Mouse (Mus musculus) MEL (cell line): ENCODE data around the gene Kmt5c. TPM values are rescaled to one million over a fixed set of nuclear protein-coding genes. Genes with fewer than 3 reads are reported as not detected.

Source experiments
- DNase-seq: peaks from one replicate; pipeline ENCODE4 v3.0.0; 2011; ENCODE audit warnings: low read depth, low spot score
- H3K27ac ChIP-seq: 2 replicates; pipeline ENCODE4 v1.5.1; 2012; ENCODE audit warnings: low read depth, mild to moderate bottlenecking, control low read depth, low read length, moderate library complexity; ENCODE audit not compliant: control insufficient read depth
- H3K27me3 ChIP-seq, 2 experiments: fragments of 150-350 bp in 1 of 2; sonication (generic) in 1 of 2; 2 replicates each; pipeline ENCODE4 v1.6.1; 2012; ENCODE audit warnings: low read length in 2 of 2, mild to moderate bottlenecking in 2 of 2, improper control_type of control experiment in 1 of 2, moderate library complexity in 1 of 2; ENCODE audit not compliant: insufficient read depth in 2 of 2, control insufficient read depth in 1 of 2
- H3K36me3 ChIP-seq, 2 experiments: 2 replicates each; pipeline ENCODE4 v1.6.1; 2012 to 2014; ENCODE audit warnings: low read length in 2 of 2, improper control_type of control experiment in 1 of 2, inconsistent platforms in 1 of 2, mild to moderate bottlenecking in 1 of 2; ENCODE audit not compliant: insufficient read depth in 2 of 2, control insufficient read depth in 1 of 2
- H3K4me1 ChIP-seq, 2 experiments: fragments of 150-350 bp in 1 of 2; sonication (generic) in 1 of 2; 2 replicates each; pipeline ENCODE4 v1.6.1; 2012; ENCODE audit warnings: low read length in 2 of 2, improper control_type of control experiment in 1 of 2, mild to moderate bottlenecking in 1 of 2; ENCODE audit not compliant: insufficient read depth in 2 of 2, control insufficient read depth in 1 of 2
- H3K4me3 ChIP-seq, 2 experiments: fragments of 150-350 bp in 1 of 2; sonication (generic) in 1 of 2; 2 replicates each; pipeline ENCODE4 v1.5.1; 2012; ENCODE audit warnings: low read depth in 2 of 2, low read length in 2 of 2, mild to moderate bottlenecking in 2 of 2, moderate library complexity in 2 of 2, control low read depth in 1 of 2, improper control_type of control experiment in 1 of 2; ENCODE audit not compliant: control insufficient read depth in 1 of 2, insufficient read depth in 1 of 2
- H3K79me2 ChIP-seq: 2 replicates; pipeline ENCODE4 v1.6.1; 2012; ENCODE audit warnings: mild to moderate bottlenecking, low read length, moderate library complexity; ENCODE audit not compliant: control insufficient read depth, poor library complexity, insufficient read depth
- H3K9ac ChIP-seq: 2 replicates; pipeline ENCODE4 v1.6.1; 2012; ENCODE audit warnings: low read depth, mild to moderate bottlenecking, control low read depth, low read length, moderate library complexity; ENCODE audit not compliant: control insufficient read depth, poor library complexity, severe bottlenecking
- H3K9me3 ChIP-seq: fragments of 150-350 bp; sonication (generic); replicated peaks from 2 replicates; pipeline ENCODE4 v1.6.1; 2012; ENCODE audit warnings: mild to moderate bottlenecking, low read length, improper control_type of control experiment, moderate library complexity; ENCODE audit not compliant: insufficient read depth
- BHLHE40 ChIP-seq: IDR thresholded peaks from 2 replicates; pipeline ENCODE4 v1.6.1; 2012; ENCODE audit warnings: low read depth, mild to moderate bottlenecking, inconsistent platforms, low read length, improper control_type of control experiment, borderline replicate concordance
- CHD1 ChIP-seq: IDR thresholded peaks from 2 replicates; pipeline ENCODE4 v1.6.1; 2012; ENCODE audit warnings: low read depth, mild to moderate bottlenecking, inconsistent platforms, low read length, improper control_type of control experiment
- CTCF ChIP-seq, 3 experiments: IDR thresholded peaks in 2 of 3; conservative IDR thresholded peaks in 1 of 3; 2 replicates each; pipeline ENCODE4 v1.5.1; 2011 to 2012; ENCODE audit warnings: low read length in 3 of 3, low read depth in 2 of 3, mild to moderate bottlenecking in 2 of 3, improper control_type of control experiment in 1 of 3, inconsistent platforms in 1 of 3, mixed read lengths in 1 of 3, moderate library complexity in 1 of 3; ENCODE audit not compliant: control insufficient read depth in 1 of 3, insufficient read depth in 1 of 3, poor library complexity in 1 of 3, severe bottlenecking in 1 of 3
- E2F4 ChIP-seq: IDR thresholded peaks from 2 replicates; pipeline ENCODE4 v1.6.1; 2011; ENCODE audit warnings: low read depth, low read length, improper control_type of control experiment, borderline replicate concordance
- EP300 ChIP-seq, 2 experiments: IDR thresholded peaks; 2 replicates each; pipeline ENCODE4 v1.6.1; 2011; ENCODE audit warnings: improper control_type of control experiment in 2 of 2, low read length in 2 of 2, low read depth in 1 of 2, mild to moderate bottlenecking in 1 of 2
- ETS1 ChIP-seq: IDR thresholded peaks from 2 replicates; pipeline ENCODE4 v1.6.1; 2012; ENCODE audit warnings: low read depth, mild to moderate bottlenecking, inconsistent platforms, low read length, improper control_type of control experiment, moderate library complexity
- GABPA ChIP-seq: IDR thresholded peaks from 2 replicates; pipeline ENCODE4 v1.6.1; 2012; ENCODE audit warnings: low read depth, mild to moderate bottlenecking, inconsistent platforms, low read length, improper control_type of control experiment, moderate library complexity
- GATA1 ChIP-seq: IDR thresholded peaks from 2 replicates; pipeline ENCODE4 v1.6.1; 2011; ENCODE audit warnings: low read depth, low read length, improper control_type of control experiment
- HCFC1 ChIP-seq: IDR thresholded peaks from 2 replicates; pipeline ENCODE4 v1.6.1; 2012; ENCODE audit warnings: low read depth, mild to moderate bottlenecking, inconsistent platforms, low read length, improper control_type of control experiment, moderate library complexity
- KAT2A ChIP-seq: conservative IDR thresholded peaks from 2 replicates; pipeline ENCODE4 v1.6.1; 2012; ENCODE audit warnings: low read depth, low read length, improper control_type of control experiment, inconsistent platforms
- MAFK ChIP-seq: IDR thresholded peaks from 2 replicates; pipeline ENCODE4 v1.6.1; 2011; ENCODE audit warnings: low read depth, mild to moderate bottlenecking, low read length, improper control_type of control experiment, borderline replicate concordance
- MAX ChIP-seq: IDR thresholded peaks from 2 replicates; pipeline ENCODE4 v1.6.1; 2011; ENCODE audit warnings: low read length, improper control_type of control experiment
- MYB ChIP-seq: IDR thresholded peaks from 2 replicates; pipeline ENCODE4 v1.6.1; 2011; ENCODE audit warnings: mild to moderate bottlenecking, low read depth, low read length, improper control_type of control experiment
- MYC ChIP-seq: IDR thresholded peaks from 2 replicates; pipeline ENCODE4 v1.6.1; 2011; ENCODE audit warnings: low read depth, mild to moderate bottlenecking, low read length, improper control_type of control experiment, moderate library complexity
- NRF1 ChIP-seq: IDR thresholded peaks from 2 replicates; pipeline ENCODE4 v1.6.1; 2014; ENCODE audit warnings: low read depth, mild to moderate bottlenecking, inconsistent platforms, low read length, improper control_type of control experiment, moderate library complexity; ENCODE audit not compliant: poor library complexity, insufficient read depth, severe bottlenecking
- POLR2A ChIP-seq, 2 experiments: IDR thresholded peaks; 2 replicates each; pipeline ENCODE4 v1.6.1; 2011 to 2012; ENCODE audit warnings: low read length in 2 of 2, mild to moderate bottlenecking in 2 of 2, control low read depth in 1 of 2, improper control_type of control experiment in 1 of 2, low read depth in 1 of 2, moderate library complexity in 1 of 2; ENCODE audit not compliant: control insufficient read depth in 1 of 2, insufficient read depth in 1 of 2, poor library complexity in 1 of 2
- POLR2AphosphoS2 ChIP-seq: IDR thresholded peaks from 2 replicates; pipeline ENCODE4 v1.6.1; 2011; ENCODE audit warnings: low read length, improper control_type of control experiment
- POLR2AphosphoS5 ChIP-seq: IDR thresholded peaks from 2 replicates; pipeline ENCODE4 v1.6.1; 2012; ENCODE audit warnings: low read depth, borderline replicate concordance, mild to moderate bottlenecking, inconsistent platforms, low read length, moderate library complexity, mixed read lengths
- RCOR1 ChIP-seq: IDR thresholded peaks from 2 replicates; pipeline ENCODE4 v1.6.1; 2012; ENCODE audit warnings: low read depth, mild to moderate bottlenecking, inconsistent platforms, low read length, improper control_type of control experiment
- SIN3A ChIP-seq: IDR thresholded peaks from 2 replicates; pipeline ENCODE4 v1.6.1; 2012; ENCODE audit warnings: low read length, improper control_type of control experiment, inconsistent platforms
- SMC3 ChIP-seq: IDR thresholded peaks from 2 replicates; pipeline ENCODE4 v1.6.1; 2011; ENCODE audit warnings: low read depth, low read length, improper control_type of control experiment
- TAL1 ChIP-seq: IDR thresholded peaks from 2 replicates; pipeline ENCODE4 v1.6.1; 2012; ENCODE audit warnings: mild to moderate bottlenecking, inconsistent platforms, low read length, moderate library complexity, mixed read lengths
- TCF12 ChIP-seq: IDR thresholded peaks from 2 replicates; pipeline ENCODE4 v1.6.1; 2014; ENCODE audit warnings: low read depth, mild to moderate bottlenecking, inconsistent platforms, low read length, improper control_type of control experiment, moderate library complexity
- UBTF ChIP-seq: IDR thresholded peaks from 2 replicates; pipeline ENCODE4 v1.6.1; 2012; ENCODE audit warnings: low read depth, mild to moderate bottlenecking, inconsistent platforms, low read length, improper control_type of control experiment, moderate library complexity, borderline replicate concordance; ENCODE audit not compliant: insufficient read depth
- USF1 ChIP-seq: IDR thresholded peaks from 2 replicates; pipeline ENCODE4 v1.6.1; 2014; ENCODE audit warnings: low read depth, mild to moderate bottlenecking, inconsistent platforms, low read length, improper control_type of control experiment, moderate library complexity
- USF2 ChIP-seq, 2 experiments: IDR thresholded peaks; 2 replicates each; pipeline ENCODE4 v1.6.1; 2011 to 2012; ENCODE audit warnings: improper control_type of control experiment in 2 of 2, low read length in 2 of 2, borderline replicate concordance in 1 of 2, inconsistent platforms in 1 of 2, low read depth in 1 of 2, mild to moderate bottlenecking in 1 of 2; ENCODE audit not compliant: insufficient read depth in 1 of 2
- ZC3H11A ChIP-seq: IDR thresholded peaks from 2 replicates; pipeline ENCODE4 v1.6.1; 2012; ENCODE audit warnings: low read depth, mild to moderate bottlenecking, inconsistent platforms, low read length, improper control_type of control experiment
- ZKSCAN1 ChIP-seq: IDR thresholded peaks from 2 replicates; pipeline ENCODE4 v1.6.1; 2012; ENCODE audit warnings: low read depth, mild to moderate bottlenecking, inconsistent platforms, low read length, improper control_type of control experiment, moderate library complexity
- ZNF384 ChIP-seq: IDR thresholded peaks from 2 replicates; pipeline ENCODE4 v1.6.1; 2012; ENCODE audit warnings: low read depth, mild to moderate bottlenecking, inconsistent platforms, low read length, improper control_type of control experiment
- polyA plus RNA-seq, 2 experiments: library from polyadenylated mRNA; stranded (reverse) in 1 of 2; unstranded in 1 of 2; fragments of >175 nt in 1 of 2; fragments of >200 nt in 1 of 2; gene quantifications; 2 replicates each; pipeline versions ENCODE4 v1.2.1 to v1.2.4; 2012; ENCODE audit warnings: low replicate concordance in 2 of 2, low read depth in 1 of 2; ENCODE audit not compliant: insufficient read length in 2 of 2, insufficient read depth in 1 of 2, missing spikeins in 1 of 2
- total RNA-seq: library from RNA; depleted of rRNA; stranded (reverse); fragments of 300-350 nt; gene quantifications from 2 replicates; pipeline ENCODE4 v1.2.3, GENCODE M21; 2012

Gene Kmt5c
- total and polyA plus RNA-seq, 3 experiments, result 21.8 to 60.2 TPM; not detected in 1

DNA sequence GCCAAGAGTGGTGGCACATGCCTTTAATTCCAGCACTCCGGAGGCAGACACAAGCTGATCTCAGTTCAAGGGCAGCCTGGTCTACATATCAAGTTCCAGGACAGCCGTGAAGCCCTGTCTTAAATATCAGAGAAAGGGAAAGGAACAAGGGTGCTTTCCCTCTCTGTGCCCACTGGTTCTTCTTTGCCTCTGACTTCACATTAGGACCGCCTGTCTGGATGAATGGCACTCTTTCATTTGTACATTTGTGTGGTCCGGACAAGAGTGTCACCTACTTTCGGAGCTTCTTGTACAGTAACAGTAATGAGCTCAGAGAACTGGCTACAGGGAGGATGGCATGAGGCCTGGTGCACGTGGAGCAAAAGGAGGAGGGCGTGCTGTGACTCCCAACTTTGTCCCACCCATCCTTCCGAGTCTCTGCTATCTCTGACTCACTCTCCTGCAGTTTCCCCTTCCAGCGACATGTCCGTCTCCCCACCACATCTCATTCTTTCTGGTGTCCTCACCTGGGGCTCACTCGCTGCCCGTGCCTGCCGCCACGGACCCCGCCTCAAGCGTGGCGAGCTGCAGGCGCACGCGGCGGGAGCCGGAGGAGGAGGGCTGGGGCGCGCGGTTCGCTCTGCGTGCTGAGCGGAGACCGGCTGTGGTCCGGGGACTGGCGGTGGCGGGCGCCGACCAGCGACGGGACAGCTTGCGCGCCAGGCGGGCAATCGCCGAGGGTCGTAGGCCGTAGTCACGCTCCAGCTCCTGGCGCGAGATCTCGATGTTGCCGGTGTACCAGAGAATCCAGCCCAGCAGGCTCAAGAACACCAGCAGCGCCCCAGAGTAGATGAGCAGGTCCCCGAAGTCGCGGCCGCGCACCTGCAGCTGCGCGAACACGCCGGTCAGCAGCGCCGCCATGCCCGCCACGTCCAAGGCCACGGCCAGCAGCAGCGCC is 48.9 kb downstream of the Kmt5c start (continued):
- TF ChIP-seq POLR2AphosphoS2 (peak; percentile 93), MAFK (no peak), TCF12 (peak; percentile 61; the same call in 1 of the 2 replicates), MAX (peak; percentile 98), POLR2AphosphoS5 (peak; percentile 81; the same call in 1 of the 2 replicates), TAL1 (no peak), ETS1 (no peak), CTCF (IDR thresholded peaks at IDR 0.05 in 2 of 3, conservative IDR thresholded peaks at IDR 0.05 in 1 of 3; ENCODE audit: control insufficient read depth in 1 of 3, insufficient read depth in 1 of 3, low read depth in 2 of 3, low read length in 3 of 3, poor library complexity in 1 of 3, severe bottlenecking in 1 of 3) (0 out of 6 replicates have a peak, but pooled peaks of 1 of the 3 experiments have one; percentile 14), MYB (no peak), NRF1 (0 out of 2 replicates have a peak, but pooled peaks have one; percentile 27), USF2 (IDR thresholded peaks at IDR 0.05; ENCODE audit: borderline replicate concordance in 1 of 2, insufficient read depth in 1 of 2, low read depth in 1 of 2, low read length in 2 of 2) (no peak), KAT2A (peak; percentile 33), MYC (peak; percentile 100), UBTF (peak; percentile 78; the same call in 1 of the 2 replicates), BHLHE40 (peak; percentile 62; the same call in 1 of the 2 replicates)

DNA sequence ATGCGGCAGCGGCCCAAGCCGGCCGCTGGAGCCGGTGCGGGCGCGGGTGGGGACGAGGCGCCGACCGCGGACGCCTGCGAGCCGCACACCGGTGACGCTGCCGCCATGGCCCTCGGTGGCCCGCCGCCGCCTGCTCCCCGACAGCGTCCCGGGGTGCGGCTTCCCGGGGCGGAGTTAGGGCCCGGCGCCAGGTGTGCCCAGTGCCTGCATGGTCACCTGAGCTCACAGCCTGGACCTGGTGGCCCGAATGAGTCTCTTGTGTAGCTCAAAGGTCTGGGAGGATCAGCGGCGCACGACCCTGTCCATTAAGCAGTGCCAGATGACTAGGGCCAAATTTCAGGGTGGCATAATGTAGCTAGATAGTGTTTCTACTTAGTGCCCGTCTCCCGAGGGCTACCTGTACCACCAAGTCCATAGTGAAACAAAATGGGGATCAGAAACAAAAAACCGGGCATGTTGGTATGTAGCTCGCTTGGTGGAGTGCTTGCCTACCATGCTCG is 49.6 kb downstream of the Kmt5c start, which contains the start of gene Tmem238:
Gene Tmem238 (minus strand): TSS at position 221 of the 500 bp plus-strand sequence.
- peaks cover 2 to 16% of the 10 kb centered on the region in 2 experiments; a peak in 3 of 4 replicates for H3K36me3 ChIP-seq
- peak; percentile 61 for DNase-seq
- H3K4me3 ChIP-seq, result peak within 1 kb of the TSS; percentile 72 to 83
- H3K27ac ChIP-seq, result peak within 1 kb of the TSS; percentile 68
- no peaks in the 10 kb centered on the region for H3K27me3 ChIP-seq
- H3K4me1 ChIP-seq, result peaks cover 2 to 17% of the 10 kb centered on the region in 2 experiments; a peak in 3 of 4 replicates
- H3K79me2 ChIP-seq, result peaks cover 39% of the 10 kb centered on the region
- no peaks in the 10 kb centered on the region for H3K9me3 ChIP-seq
- peak within 1 kb of the TSS; percentile 93 for H3K9ac ChIP-seq
- TF ChIP-seq ETS1 (0 out of 2 replicates have a peak, but pooled peaks have one; percentile 23), E2F4 (no peak), GABPA (no peak), EP300 (IDR thresholded peaks at IDR 0.05; ENCODE audit: low read depth in 1 of 2, low read length in 2 of 2) (no peak; a peak in 1 of 4 replicates), MYC (peak; percentile 28; the same call in 1 of the 2 replicates), TAL1 (no peak), USF1 (0 out of 2 replicates have a peak, but pooled peaks have one; percentile 48), KAT2A (no peak; the same call in 1 of the 2 replicates), TCF12 (no peak), POLR2A (IDR thresholded peaks at IDR 0.05; ENCODE audit: control insufficient read depth in 1 of 2, insufficient read depth in 1 of 2, low read depth in 1 of 2, low read length in 2 of 2, poor library complexity in 1 of 2) (no peak; a peak in 1 of 4 replicates), CHD1 (no peak), ZKSCAN1 (no peak), RCOR1 (no peak), ZNF384 (no peak), SIN3A (peak; percentile 33; the same call in 1 of the 2 replicates), POLR2AphosphoS2 (no peak), POLR2AphosphoS5 (no peak), USF2 (IDR thresholded peaks at IDR 0.05; ENCODE audit: borderline replicate concordance in 1 of 2, insufficient read depth in 1 of 2, low read depth in 1 of 2, low read length in 2 of 2) (no peak), GATA1 (no peak), UBTF (no peak), SMC3 (no peak), MAX (no peak; the same call in 1 of the 2 replicates), HCFC1 (peak; percentile 34), ZC3H11A (no peak)
